Mouse (Mus musculus): ENCODE results near the gene Adssl1.

Gene Adssl1

GRCm38 (mm10) chr12:112651778-112652439 is 32.1 kb downstream of the Adssl1 start:
- in situ Hi-C loops (cut with MboI, MseI) = no loop called here

DNA sequence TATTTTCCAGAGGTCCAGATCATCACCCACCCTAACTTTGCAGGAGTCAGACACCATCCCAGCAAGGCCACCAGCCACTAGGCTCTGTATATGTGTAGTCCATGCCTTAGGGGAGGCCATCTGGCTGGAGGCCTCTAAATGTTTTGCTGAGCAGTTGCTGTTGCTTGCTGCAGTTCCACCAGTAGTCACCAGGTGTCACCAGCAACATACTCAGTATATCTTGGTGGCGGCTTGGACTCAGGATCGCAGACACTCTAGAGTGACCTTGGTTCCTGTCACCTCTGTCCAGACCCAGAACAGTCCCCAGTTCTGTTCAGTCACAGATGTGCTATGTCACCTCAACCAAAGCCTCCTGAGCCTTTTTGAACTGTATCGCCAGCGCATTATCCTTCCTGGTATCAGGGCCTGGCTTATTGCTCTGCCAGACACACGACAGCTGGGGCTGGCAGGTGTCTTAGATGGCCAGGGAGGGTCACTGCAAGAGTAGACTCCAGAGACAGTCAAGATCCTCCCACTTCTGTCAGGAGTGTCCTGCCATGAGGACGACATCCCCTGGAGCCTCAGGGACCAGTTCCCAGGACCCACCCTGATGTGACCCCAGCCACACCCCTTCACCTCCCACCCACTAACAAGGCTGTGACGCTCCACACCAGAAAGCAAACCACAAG is 33.4 kb downstream of the Adssl1 start:
- in situ Hi-C loops (cut with MboI, MseI) = no loop called here

DNA sequence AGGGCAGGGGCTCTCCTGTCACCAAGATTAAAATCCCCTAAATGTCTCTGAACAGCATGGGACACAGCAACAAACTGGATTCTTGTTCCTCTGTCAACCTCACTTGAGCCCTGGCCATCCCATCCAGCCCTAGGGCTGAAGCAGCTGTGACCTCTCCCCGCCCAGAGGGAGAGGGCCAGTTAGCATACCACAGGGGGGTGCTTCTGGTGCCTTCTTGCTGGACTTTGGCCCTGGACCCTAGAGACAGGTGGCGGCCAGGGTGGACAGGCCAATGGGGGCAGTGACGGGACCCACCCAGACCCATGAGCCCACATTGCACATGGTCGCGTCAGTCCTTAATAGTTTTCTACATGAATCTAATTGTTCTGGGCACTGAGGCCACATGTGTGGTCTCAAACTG is 34.2 kb downstream of the Adssl1 start:
- in situ Hi-C loops (cut with MboI, MseI) = no loop called here

DNA sequence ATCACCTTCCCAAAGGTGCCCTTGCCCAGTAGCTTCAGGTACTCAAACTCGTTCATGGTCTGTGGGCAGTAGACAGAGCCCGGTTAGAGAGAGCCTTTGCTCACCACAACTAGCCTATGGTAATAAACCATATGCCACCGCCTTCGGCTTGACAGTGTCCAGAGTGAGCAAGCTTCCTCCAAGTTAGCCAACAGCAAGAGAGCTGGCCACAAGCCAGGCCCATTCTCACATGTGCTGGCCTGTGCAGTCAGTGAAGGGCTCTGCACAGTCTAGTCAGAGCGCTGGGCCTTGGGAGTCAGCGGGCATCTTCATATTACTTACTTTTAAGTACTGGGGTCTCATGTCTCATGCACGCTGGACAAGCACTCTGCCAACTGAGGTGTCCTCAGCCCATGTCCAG is 38.8 kb downstream of the Adssl1 start:
- in situ Hi-C loops (cut with MboI, MseI) = loop anchor here (5.0 kb wide), 1 partner anchor 49 kb away; no protein-coding TSS in a partner anchor

DNA sequence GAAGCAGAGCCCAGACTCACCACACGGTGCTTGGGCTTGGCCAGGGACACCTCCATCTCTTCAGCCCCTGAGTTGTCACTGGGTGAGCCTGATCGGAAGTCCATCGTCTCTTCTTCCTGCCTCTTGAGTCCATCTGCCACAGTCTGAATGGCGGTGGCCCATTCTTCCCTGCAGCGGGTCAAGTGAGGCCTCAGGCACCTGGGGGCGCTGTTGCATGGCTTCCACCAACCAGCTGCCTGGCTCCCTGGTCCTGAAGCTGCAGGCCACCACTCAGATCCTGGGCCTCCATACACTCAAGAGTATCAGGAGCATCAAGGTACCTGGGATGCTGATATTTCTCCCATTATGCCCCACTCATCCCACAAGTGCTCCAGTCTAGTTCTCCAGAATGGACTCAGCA is 39.3 kb downstream of the Adssl1 start:
- in situ Hi-C loops (cut with MboI, MseI) = loop anchor here (5.0 kb wide), 1 partner anchor 48 kb away; no protein-coding TSS in a partner anchor

DNA sequence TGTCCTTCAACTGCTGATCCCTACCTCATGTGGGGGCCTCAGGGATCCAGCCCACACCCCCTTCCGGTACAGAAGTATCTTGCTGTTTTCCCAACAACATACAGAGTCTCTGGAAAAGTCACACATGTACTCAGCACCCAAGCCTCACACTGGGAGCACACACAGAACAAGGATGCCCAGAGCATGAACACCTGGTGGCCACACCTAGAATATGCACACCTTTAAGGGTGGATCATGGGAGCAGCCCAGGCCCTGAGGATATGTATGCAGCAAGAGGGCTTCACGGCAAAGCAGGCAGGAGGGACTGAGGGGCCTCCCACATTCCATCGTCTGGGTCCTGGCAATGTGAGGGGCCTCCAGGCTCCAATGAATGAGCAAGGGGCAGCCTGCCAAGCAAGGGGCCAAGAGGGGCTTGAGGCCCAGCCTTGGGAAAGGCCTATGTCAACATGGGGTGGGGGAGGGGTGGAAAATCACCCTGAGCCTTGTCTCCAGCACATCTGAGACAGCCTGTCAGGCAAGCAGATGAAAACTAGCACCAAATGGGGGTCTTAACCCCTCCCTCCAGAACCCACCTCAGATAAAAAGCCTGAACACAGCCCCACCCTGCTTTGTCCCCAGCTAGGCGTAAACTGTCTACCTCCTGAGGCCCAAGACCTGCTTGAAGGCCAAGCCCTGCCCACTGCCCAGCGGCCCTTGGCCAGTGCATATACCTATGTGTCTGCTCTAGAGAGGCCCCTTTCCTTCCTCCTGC is 40.9 kb downstream of the Adssl1 start:
- in situ Hi-C loops (cut with MboI, MseI) = no loop called here

- in situ Hi-C loops (cut with MboI, MseI) = no loop called here
Measured at GRCm38 (mm10) chr12:112661327-112661605, 41.4 kb downstream of the Adssl1 start.

- in situ Hi-C loops (cut with MboI, MseI) = no loop called here
Measured at GRCm38 (mm10) chr12:112661851-112662250, 42.0 kb downstream of the Adssl1 start.

DNA sequence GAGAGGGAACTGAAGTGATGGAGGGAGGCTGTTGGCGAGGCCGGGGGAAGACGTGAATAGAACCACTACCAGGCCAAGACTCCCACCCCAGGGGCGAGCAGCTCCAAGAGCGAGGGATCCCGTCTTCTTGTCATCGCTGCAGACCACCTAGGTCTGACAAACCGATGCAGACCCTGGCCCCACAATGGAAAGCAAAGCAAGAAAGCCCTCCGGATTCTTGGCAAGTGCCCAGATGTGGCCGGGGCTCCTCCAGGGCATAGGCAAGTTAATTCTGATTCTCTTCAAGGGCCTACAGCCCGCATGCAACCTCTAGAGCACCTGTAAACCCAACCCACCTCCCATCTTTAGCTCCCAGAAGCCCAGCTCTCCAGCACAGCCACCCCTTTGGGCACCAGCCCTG is 43.5 kb downstream of the Adssl1 start:
- in situ Hi-C loops (cut with MboI, MseI) = no loop called here

DNA sequence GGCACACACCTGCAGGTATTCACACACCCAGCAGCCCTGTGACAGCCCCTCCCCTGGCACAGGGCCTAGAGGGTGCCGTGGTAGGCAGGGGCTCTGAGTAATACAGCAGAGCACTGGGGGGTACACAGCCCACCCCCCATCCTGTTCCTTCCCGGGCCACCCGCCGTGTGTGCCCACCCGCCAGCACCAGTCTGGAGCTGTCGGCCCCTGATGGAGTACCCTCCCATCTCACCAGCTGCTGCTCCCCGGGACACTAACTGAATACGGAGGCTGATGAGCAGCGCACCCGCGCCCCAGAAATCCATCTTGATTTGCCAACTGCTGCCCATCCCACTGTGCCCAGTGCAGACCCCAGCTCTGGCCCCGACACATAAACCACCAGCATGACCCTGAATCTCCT is 43.9 kb downstream of the Adssl1 start:
- in situ Hi-C loops (cut with MboI, MseI) = no loop called here

DNA sequence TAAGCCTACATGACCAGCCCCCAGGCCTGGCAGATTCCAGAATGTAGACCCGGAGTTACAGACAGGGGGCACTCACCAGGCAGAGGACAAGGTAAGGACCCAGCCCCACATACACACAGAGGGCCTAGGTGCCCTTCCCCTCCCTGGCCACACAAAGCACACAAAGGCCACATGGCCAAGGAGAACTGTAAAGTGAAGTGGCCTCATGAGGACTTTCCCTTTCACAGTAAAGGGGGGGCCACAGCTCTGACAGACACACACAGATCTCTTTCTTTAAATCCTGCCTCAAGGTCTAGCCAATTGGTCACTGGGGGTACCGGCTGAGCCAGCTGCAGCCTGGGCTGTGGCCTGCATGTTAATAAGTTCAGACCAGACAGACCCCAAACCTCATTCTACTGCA is 44.3 kb downstream of the Adssl1 start:
- in situ Hi-C loops (cut with MboI, MseI) = no loop called here

GRCm38 (mm10) chr12:112664656-112665055 is 44.8 kb downstream of the Adssl1 start:
- in situ Hi-C loops (cut with MboI, MseI) = no loop called here

GRCm38 (mm10) chr12:112665445-112665844 is 45.6 kb downstream of the Adssl1 start:
- in situ Hi-C loops (cut with MboI, MseI) = no loop called here

DNA sequence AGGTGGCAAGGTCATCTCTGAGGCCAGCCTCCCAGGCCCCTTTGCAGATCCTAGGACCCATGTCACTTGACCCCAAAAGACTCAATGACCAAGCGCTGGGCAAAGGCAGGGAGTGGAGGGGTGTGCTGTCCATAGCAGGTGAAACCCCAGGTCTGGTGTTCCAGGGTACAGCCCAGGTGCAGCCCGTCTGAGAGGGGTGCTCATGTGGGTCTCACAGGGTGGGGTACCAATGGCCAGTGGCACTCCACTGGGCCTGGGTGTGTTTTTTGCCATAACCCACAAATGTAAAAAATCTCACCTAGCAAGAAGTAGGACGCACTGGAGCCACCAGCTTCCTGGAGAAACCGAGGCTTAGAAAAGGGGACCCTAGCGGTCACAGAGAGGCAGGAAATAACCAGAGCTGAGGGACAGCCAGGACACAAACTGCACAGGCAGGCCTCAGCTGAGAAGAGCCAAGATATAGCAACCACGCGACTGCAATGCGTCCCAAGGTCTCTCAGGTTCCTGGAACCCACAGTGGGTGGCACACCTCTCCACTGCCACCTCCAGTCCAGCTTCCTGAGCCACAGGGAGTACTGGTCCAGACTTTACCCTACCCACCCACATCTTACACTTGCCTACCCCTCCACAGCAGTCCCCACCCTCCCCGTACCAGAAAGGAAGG is 46.2 kb downstream of the Adssl1 start:
- in situ Hi-C loops (cut with MboI, MseI) = no loop called here

DNA sequence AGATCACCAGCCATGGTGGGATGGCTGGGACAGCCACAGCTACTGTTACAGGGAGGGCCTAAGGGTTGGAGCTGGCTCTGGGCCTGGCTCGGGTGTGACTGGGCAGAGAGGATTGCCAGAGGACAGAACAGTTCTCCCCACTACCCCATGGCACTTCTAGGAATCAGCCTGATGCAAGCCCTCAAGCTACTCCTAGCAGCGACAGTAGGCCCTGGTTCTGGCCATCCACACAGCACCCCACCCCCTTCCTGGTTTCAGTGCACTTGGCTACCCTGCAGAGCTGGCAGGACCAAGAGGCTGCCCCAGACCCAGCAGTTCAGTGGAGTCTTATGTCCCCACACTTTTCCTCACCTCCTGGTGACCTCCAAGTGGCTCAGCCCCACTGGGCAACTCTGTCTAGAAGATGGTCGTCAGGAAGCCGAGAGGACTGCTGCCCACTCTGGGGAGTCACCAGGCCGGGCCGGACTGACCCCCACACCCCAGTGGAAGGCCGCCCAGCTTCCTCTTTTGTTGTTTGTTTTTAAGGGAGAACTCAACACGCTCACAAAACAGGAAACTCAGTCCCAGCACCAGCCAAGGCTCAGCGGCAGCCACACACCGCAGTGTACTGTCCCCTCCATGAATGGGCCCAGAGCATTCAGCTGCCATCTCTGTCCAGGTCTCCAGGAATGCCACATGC is 47.9 kb downstream of the Adssl1 start:
- in situ Hi-C loops (cut with MboI, MseI) = no loop called here

DNA sequence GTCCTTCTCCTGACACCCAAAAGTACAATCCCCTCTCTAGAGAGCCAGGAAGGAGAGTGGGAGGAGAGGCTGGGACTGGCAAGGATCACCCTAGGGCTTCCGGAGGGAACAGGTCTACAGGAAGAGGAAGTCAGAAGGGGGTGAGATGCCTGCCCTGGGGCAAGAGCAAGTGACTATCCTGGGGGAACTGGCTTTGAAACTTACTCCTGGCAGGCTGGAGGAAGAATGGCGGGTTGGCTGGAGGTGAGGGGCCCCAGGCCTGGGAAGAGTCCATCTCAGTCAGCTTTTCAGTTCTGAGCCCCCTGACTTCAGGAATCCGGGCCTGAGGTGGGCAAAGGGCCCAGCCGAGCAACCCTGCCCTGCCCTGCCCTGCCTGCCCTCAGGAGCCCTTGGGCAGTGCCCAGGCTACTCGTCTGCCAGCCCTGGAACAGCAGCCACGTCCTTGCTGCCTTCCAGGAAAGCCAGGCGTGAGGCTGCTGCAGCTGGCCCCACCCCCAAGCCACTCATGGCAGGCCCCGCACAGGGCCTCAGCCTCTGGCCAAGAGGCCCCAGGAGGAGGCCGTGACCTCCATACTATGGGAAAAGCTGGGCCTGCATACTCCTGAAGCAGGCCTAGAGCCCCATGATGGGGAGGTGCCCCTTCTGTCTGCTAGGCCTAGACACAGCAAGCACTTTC is 51.0 kb downstream of the Adssl1 start:
- in situ Hi-C loops (cut with MboI, MseI) = no loop called here

GRCm38 (mm10) chr12:112671891-112672290 is 52.0 kb downstream of the Adssl1 start:
- in situ Hi-C loops (cut with MboI, MseI) = no loop called here

- in situ Hi-C loops (cut with MboI, MseI) = no loop called here
Measured at GRCm38 (mm10) chr12:112672744-112673575, 53.1 kb downstream of the Adssl1 start.

- in situ Hi-C loops (cut with MboI, MseI) = no loop called here
Measured at GRCm38 (mm10) chr12:112673576-112674091, 53.8 kb downstream of the Adssl1 start.

Data from T-helper 2 cell (primary cell).